Mouse (Mus musculus) hindbrain, embryonic 13.5 days (tissue): ENCODE measurements around the gene Atp8a1. TPM values are rescaled to one million over a fixed set of nuclear protein-coding genes. Genes with fewer than 3 reads are reported as not detected.

ENCODE experiments used
- ATAC-seq: fragments of 200-750 bp; cut with Nextera tagmentation; 2 replicates; pipeline ENCODE4 v1.8.0; 2017; ENCODE audit warnings: moderate TSS enrichment; ENCODE audit not compliant: low FRiP score
- H3K27ac ChIP-seq: fragments of 300-500 bp; sonication (generic); 2 replicates; pipeline ENCODE4 v1.5.1; 2015; ENCODE audit warnings: inconsistent platforms, mild to moderate bottlenecking, moderate library complexity
- H3K27me3 ChIP-seq: fragments of 300-500 bp; sonication (generic); 2 replicates; pipeline ENCODE4 v1.6.1; 2015; ENCODE audit warnings: mild to moderate bottlenecking, inconsistent platforms
- H3K36me3 ChIP-seq: fragments of 300-500 bp; sonication (generic); 2 replicates; pipeline ENCODE4 v1.6.1; 2015; ENCODE audit warnings: mild to moderate bottlenecking, inconsistent platforms
- H3K4me1 ChIP-seq: fragments of 300-500 bp; sonication (generic); replicated peaks from 2 replicates; pipeline ENCODE4 v1.6.1; 2015; ENCODE audit warnings: inconsistent platforms
- H3K4me2 ChIP-seq: fragments of 300-500 bp; sonication (generic); 2 replicates; pipeline ENCODE4 v1.6.1; 2015; ENCODE audit warnings: inconsistent platforms, mild to moderate bottlenecking, moderate library complexity
- H3K4me3 ChIP-seq: fragments of 300-500 bp; sonication (generic); 2 replicates; pipeline ENCODE4 v1.5.1; 2015; ENCODE audit warnings: mild to moderate bottlenecking, inconsistent platforms
- H3K9ac ChIP-seq: fragments of 300-500 bp; sonication (generic); 2 replicates; pipeline ENCODE4 v1.6.1; 2015; ENCODE audit warnings: mild to moderate bottlenecking, inconsistent platforms
- H3K9me3 ChIP-seq: fragments of 300-500 bp; sonication (generic); 2 replicates; pipeline ENCODE4 v1.6.1; 2016; ENCODE audit warnings: inconsistent platforms
- WGBS: fragments of 180-500 bp; shearing (Covaris S2); methylation state at CpG from one replicate; pipeline ENCODE4 v1.1.7; 2015; 5-methylcytosine and 5-hydroxymethylcytosine counted together
- microRNA-seq: library from miRNA; unstranded; fragments of <30 nt; microRNA quantifications from one replicate; pipeline ENCODE4, GENCODE M21; 2016
- polyA plus RNA-seq: library from polyadenylated mRNA; unstranded; fragments of >200 nt; fragmentation: Nextera tagmentation; extraction: Ambion mirVana; gene quantifications from 2 replicates; pipeline ENCODE4 v1.2.1, GENCODE M21; 2015

Atp8a1 gene
- polyA plus RNA-seq, 1 experiment from 2014 or later, result 43.8 TPM

DNA sequence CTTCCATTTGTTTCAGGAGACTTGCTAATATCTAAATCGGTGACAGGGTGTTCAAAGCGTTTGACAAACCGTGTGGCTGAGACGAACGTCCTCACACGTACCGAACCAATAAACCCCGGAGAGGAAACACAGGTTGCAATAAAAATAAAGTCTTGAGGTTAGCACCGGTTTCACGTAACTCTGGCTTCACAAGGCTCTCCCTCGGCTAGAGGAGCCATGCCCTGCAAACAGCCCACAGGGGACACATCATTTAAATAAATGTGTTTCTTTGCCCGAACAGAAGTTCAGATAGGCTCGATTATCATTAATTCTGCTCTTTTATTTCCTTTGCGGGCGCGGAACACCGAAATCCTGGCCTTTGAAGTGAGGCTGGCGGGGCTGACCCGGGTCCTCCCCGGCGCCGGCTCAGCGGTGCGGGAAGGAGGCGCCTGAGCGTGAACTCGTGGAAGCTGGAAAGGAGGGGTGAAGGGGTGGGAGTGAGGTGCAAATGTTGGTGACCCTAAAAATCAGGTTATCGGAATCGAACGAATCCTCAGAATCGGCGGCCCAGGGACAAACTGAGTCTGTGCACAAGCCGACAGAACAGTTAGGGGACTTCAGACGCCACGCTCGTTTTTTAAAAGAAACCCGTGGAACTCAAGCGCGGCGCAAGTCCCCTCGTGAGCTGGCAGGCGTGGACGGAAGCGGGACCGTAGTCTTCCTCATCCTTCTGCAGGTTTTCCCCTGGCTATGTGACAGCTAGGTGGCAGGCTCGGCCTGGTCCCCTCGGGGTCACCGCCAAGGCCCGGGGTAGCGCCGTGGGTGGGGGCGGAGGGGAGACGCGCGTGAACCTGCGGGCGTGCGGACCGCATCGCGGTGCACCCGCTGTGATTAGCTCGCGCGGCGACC is 240.1 kb downstream of the Atp8a1 start:
- Histone ChIP-seq H3K27ac (no peak overlapping the region), H3K4me3 (peak overlapping the region; percentile 48), H3K36me3 (no peaks in the 10 kb centered on the region), H3K27me3 (peaks cover 80% of the 10 kb centered on the region), H3K9ac (peak overlapping the region; percentile 68), H3K4me2 (peak overlapping the region; percentile 78), H3K9me3 (no peaks in the 10 kb centered on the region), H3K4me1 (peaks cover 25% of the 10 kb centered on the region)
- ATAC-seq, result peak; percentile 46
- WGBS, result under 1% methylated on average over 66 of the region's 66 CpGs

DNA sequence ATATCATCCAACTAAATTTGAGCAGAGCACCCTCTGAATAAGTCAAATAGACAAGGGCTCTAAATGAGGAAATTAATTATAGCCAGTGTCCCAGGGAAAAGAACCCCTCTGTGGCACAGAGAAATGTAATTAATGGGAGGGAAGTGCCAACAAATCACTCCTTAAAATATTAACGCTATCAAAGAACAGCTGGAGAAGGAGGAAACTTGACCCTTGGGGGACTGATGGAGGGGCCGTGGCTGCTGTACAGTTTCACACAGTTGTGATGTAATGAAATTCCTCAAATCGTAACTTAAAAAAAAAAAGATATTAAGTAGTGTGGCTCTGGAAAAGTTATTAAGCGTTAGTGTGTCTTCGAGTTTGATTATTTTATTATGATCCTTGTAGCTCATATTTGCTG is 241.3 kb downstream of the Atp8a1 start:
- 41% methylated on average over 5 of the region's 5 CpGs for WGBS
- no peak overlapping the region for H3K4me2 ChIP-seq
- peaks cover 25% of the 10 kb centered on the region for H3K4me1 ChIP-seq
- H3K9me3 ChIP-seq, result no peaks in the 10 kb centered on the region
- peaks cover 77% of the 10 kb centered on the region for H3K27me3 ChIP-seq
- H3K36me3 ChIP-seq, result no peaks in the 10 kb centered on the region
- no peak overlapping the region for H3K27ac ChIP-seq
- ATAC-seq, result no peak
- no peak overlapping the region for H3K4me3 ChIP-seq
- H3K9ac ChIP-seq, result no peak overlapping the region

DNA sequence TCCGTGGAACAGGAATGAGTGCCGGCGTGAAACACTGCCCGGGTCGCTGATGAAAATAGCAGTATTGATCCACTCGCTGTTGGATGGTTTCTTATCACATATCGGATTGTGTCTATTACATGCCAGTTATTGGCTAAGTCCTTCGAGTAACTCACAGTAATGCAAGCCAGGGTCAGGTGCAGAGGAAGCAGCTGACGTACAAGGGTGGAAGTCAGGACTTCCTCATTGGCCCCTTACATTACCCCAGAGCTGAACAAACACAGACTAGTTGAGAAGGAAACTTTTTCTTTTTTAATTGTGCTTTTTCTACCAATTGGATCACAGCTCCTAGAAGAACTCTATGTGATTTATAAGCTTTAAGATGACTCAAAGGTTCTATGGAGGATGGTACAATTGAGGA is 247.3 kb downstream of the Atp8a1 start:
- no peak for ATAC-seq
- H3K9me3 ChIP-seq, result no peaks in the 10 kb centered on the region; the same call in 1 of the 2 replicates
- H3K27ac ChIP-seq, result no peak overlapping the region
- H3K4me2 ChIP-seq, result no peak overlapping the region
- H3K36me3 ChIP-seq, result no peaks in the 10 kb centered on the region
- no peak overlapping the region for H3K9ac ChIP-seq
- 88% methylated on average over 9 of the region's 9 CpGs for WGBS
- H3K27me3 ChIP-seq, result peaks cover 28% of the 10 kb centered on the region
- peaks cover 7% of the 10 kb centered on the region for H3K4me1 ChIP-seq
- H3K4me3 ChIP-seq, result no peak overlapping the region

DNA sequence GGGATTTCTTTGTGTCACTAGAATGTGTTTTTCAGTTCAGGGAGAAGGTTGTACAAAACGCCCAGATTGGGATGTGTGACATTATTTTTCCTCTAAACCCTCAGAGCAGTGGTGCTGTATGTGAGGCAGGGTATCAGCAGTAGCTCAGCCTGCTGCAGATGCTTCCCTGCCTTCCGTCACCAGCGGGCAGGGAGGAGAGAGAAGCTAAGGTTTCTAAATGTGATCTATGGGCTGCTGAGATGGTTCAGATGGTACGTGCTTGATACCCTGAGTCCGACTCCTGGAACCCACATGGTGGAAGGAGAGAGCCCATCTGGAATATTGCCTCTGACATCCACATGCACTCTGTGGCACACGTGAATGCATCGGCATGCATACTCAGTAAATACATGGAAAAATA is 251.6 kb downstream of the Atp8a1 start:
- no peak for ATAC-seq
- no peak overlapping the region for H3K4me2 ChIP-seq
- no peaks in the 10 kb centered on the region; the same call in 1 of the 2 replicates for H3K9me3 ChIP-seq
- H3K4me1 ChIP-seq, result peaks cover 4% of the 10 kb centered on the region
- H3K27me3 ChIP-seq, result no peaks in the 10 kb centered on the region
- WGBS, result 76% methylated on average over 7 of the region's 7 CpGs
- H3K9ac ChIP-seq, result no peak overlapping the region
- H3K27ac ChIP-seq, result no peak overlapping the region
- no peak overlapping the region for H3K4me3 ChIP-seq
- H3K36me3 ChIP-seq, result no peaks in the 10 kb centered on the region

DNA sequence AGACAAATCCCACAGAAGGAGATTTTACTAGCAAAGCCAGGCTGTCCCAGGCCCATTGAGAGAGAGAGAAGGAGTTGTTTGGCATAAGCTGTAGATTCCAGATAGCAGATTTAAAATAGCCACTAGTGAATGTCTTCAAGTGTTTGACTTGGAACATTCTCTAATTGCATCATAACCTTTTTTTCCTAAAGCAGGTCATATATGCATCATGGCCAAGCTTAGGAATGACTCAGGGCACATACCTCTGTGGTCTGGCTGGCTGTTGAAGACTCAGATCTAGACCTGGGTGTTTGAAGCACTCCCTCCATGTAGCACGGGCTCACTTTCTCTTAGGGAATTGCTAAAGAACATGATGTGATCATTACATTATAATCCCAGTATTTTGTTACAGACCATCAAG is 252.2 kb downstream of the Atp8a1 start:
- no peak overlapping the region for H3K4me2 ChIP-seq
- no peaks in the 10 kb centered on the region for H3K4me1 ChIP-seq
- no peak for ATAC-seq
- H3K9me3 ChIP-seq, result no peaks in the 10 kb centered on the region; the same call in 1 of the 2 replicates
- no peaks in the 10 kb centered on the region for H3K36me3 ChIP-seq
- no peaks in the 10 kb centered on the region for H3K27me3 ChIP-seq
- H3K4me3 ChIP-seq, result no peak overlapping the region
- 94% methylated on average over 1 of the region's 1 CpGs for WGBS
- no peak overlapping the region for H3K9ac ChIP-seq
- H3K27ac ChIP-seq, result no peak overlapping the region

DNA sequence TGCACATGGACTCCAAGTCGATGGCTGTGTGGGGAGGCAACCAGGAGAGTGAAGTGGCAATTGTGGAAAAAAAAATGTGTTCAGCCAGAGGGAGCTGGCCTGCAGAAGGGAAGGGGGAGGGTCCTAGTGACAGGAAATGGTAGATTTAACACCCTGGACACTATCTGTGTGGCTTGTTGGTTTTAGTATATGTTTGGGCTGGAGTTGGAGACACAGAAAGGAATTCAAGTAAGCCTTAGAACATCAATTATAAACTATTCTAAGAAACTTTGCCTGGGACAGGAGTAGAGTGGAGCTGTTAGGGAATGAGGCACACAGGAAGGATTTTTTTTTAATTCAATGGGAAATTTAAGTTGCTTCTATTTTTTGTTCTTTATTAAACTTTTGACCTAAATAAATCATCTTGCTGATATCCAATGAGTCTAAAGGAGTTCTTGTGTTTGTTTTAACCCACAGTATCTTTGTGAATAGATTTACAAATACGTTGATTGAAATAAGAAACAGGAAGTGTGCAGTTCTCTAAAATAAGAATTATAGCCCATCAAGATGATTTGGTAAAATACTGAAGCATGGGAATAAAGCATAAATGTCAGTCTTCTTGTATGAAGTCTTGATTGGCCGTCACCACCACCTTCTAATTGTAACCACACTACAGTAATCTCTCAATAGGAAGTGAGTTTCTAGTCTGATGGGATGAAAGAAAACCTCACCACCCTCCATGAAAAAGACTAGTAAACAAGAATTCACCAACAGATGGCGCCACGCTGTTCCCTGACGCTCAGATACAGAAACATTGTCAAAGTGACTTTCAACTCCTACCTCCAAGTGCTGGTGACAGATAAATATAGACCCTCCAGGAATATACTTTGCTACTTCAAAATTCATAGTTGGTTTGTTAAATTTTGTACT is 267.3 kb downstream of the Atp8a1 start:
- no peak for ATAC-seq
- Histone ChIP-seq H3K27ac (no peak overlapping the region), H3K27me3 (no peaks in the 10 kb centered on the region), H3K9me3 (no peaks in the 10 kb centered on the region), H3K9ac (no peak overlapping the region), H3K4me3 (no peak overlapping the region), H3K4me2 (no peak overlapping the region), H3K4me1 (no peaks in the 10 kb centered on the region), H3K36me3 (no peaks in the 10 kb centered on the region)
- 54% methylated on average over 6 of the region's 6 CpGs for WGBS

DNA sequence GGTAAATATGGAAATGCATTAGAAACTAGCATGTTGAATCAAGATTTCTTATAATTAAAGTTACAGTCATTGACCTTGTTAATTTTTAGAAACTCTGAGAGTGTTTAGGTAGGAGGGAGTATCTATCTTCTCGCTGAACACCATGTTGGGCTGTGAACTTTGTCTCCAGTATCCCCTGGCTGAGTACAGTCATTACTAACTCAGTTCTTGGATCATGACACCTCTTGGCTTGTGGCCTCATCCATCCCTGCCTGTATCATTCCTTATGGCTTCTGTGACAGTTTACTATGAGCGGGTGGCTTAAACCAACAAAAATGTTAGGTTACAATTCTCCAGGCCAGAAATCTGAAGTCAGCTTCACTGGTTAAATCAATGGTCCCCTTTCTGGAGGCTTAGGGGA is 271.5 kb downstream of the Atp8a1 start:
- Histone ChIP-seq H3K9ac (no peak overlapping the region), H3K27me3 (no peaks in the 10 kb centered on the region), H3K9me3 (no peaks in the 10 kb centered on the region), H3K4me1 (no peaks in the 10 kb centered on the region), H3K36me3 (no peaks in the 10 kb centered on the region), H3K4me3 (no peak overlapping the region), H3K27ac (no peak overlapping the region), H3K4me2 (no peak overlapping the region)
- ATAC-seq, result no peak
- WGBS, result 95% methylated on average over 2 of the region's 2 CpGs

DNA sequence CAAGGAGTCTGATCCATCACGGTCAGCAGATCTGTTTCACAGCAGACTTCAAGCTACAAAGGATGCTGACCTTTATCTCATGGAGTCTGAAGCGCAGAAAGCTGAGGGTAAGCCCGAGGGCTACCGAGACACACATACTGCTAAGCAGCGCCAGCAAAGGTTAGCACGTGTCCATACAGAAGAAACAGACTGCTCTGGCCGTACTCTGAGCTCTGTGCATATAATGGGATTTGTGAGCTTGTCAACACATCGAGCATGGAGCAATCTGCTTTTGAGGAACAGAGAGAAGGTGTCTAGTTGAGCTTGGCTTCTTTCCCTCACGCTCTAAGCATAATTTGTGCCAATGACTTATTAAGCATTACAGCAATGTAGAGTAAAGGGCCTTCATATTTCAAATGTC is 273.2 kb downstream of the Atp8a1 start:
- Histone ChIP-seq H3K9ac (no peak overlapping the region), H3K27ac (no peak overlapping the region), H3K4me1 (no peaks in the 10 kb centered on the region), H3K4me3 (no peak overlapping the region), H3K27me3 (no peaks in the 10 kb centered on the region), H3K4me2 (no peak overlapping the region), H3K36me3 (no peaks in the 10 kb centered on the region), H3K9me3 (no peaks in the 10 kb centered on the region)
- no peak for ATAC-seq
- WGBS, result 85% methylated on average over 9 of the region's 9 CpGs

DNA sequence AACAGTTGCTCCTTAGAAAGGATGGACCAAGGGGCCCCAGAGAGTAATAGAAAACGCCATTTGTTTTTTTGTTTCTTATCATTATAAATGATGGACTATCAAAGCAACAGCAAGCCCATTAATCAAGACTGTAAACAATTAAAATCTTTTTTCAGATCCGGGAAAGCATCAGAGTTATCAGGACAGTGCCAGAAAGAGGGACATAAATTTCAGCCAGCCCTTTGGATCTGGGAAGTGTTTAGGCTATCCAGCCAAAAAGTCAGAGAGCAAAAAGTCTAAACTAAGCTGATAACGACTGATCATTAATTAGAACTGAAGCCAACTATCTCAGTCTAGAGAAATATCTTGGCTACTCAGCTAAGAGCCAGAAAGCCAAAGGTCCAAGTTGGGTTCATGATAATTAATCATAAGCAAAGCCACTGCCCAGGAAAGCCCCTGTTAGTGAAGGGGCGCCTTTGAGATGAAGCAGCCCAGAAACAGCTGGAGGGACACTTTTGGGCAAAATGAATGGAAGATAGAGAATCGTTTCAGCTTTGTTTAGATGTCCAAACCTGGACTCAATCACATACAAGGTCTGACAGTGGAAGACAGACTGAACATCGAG is 274.6 kb downstream of the Atp8a1 start:
- no peak overlapping the region for H3K9ac ChIP-seq
- no peaks in the 10 kb centered on the region for H3K4me1 ChIP-seq
- H3K4me3 ChIP-seq, result no peak overlapping the region
- H3K36me3 ChIP-seq, result no peaks in the 10 kb centered on the region
- no peak overlapping the region for H3K27ac ChIP-seq
- no peak for ATAC-seq
- H3K27me3 ChIP-seq, result no peaks in the 10 kb centered on the region
- no peak overlapping the region for H3K4me2 ChIP-seq
- WGBS, result 61% methylated on average over 6 of the region's 6 CpGs
- no peaks in the 10 kb centered on the region for H3K9me3 ChIP-seq

Small RNAs within 50 kb of the gene (microRNA-seq; reads per million reads assigned to microRNA genes)
- not detected for gene Gm23617

Other genes with a start within 250 kb of the Atp8a1 start
- 2.1 and 2.7 TPM in 2 replicates for gene Shisa3, start 239.6 kb downstream of the Atp8a1 start, polyA plus RNA-seq
- not detected in 2 replicates for gene Gm5108, start 94.2 kb upstream of the Atp8a1 start, polyA plus RNA-seq
- gene Gm21905, start 99.0 kb upstream of the Atp8a1 start, polyA plus RNA-seq, result not detected in 2 replicates
- gene Grxcr1, start 184.4 kb upstream of the Atp8a1 start, polyA plus RNA-seq, result 0.21 and 0.43 TPM in 2 replicates